ENCODE assay signal across 24 mouse cellular contexts in genomic region chr10:115205825-115206224, GRCm38 (mm10). TPM values are rescaled to one million over a fixed set of nuclear protein-coding genes. Genes with fewer than 3 reads are reported as not detected.
DNase-seq lines count a peak whose midpoint lies in the region; ATAC-seq lines count a peak whose summit lies in the region.
"Had no signal": no experiment of that assay in that cellular context is flagged by ENCODE, and none has a peak within 500 bp of the region (broad histone marks: within the 10 kb centered on the region; RNA-seq: fewer than 3 reads in every experiment).

No protein-coding gene starts in this region.

- H3K4me3 ChIP-seq in intestine, embryonic 14.5 days (ENCODE audit: low read depth, low read length): no peak overlapping the region
- H3K4me3 ChIP-seq in intestine, embryonic 16.5 days (ENCODE audit: low read length): no peak overlapping the region
- H3K4me3 ChIP-seq in forebrain, embryonic 14.5 days (ENCODE audit: low read depth, low read length): no peak overlapping the region
- H3K4me3 ChIP-seq in midbrain, embryonic 15.5 days: no peak overlapping the region
- H3K4me3 ChIP-seq: embryonic facial prominence, embryonic 12.5 days; forebrain, embryonic 13.5 days had no signal

- no peaks in the 10 kb centered on the region for H3K27me3 ChIP-seq in intestine, embryonic 14.5 days (replicated peaks; ENCODE audit: control insufficient read depth, insufficient read depth, low read length)
- no peaks in the 10 kb centered on the region for H3K27me3 ChIP-seq in intestine, embryonic 16.5 days (replicated peaks; ENCODE audit: control insufficient read depth, insufficient read depth, low read length)
- H3K27me3 ChIP-seq in forebrain, embryonic 14.5 days (replicated peaks; ENCODE audit: control insufficient read depth, insufficient read depth, low read length): no peaks in the 10 kb centered on the region
- no peaks in the 10 kb centered on the region for H3K27me3 ChIP-seq in midbrain, embryonic 15.5 days (replicated peaks)
- H3K27me3 ChIP-seq: CH12.LX; embryonic facial prominence, embryonic 12.5 days; forebrain, embryonic 13.5 days; Patski had no signal

- H3K4me1 ChIP-seq in intestine, embryonic 14.5 days (replicated peaks; ENCODE audit: control insufficient read depth, insufficient read depth, low read length): no peaks in the 10 kb centered on the region
- H3K4me1 ChIP-seq in intestine, embryonic 16.5 days (ENCODE audit: control insufficient read depth, insufficient read depth, low read length): peaks cover 7% of the 10 kb centered on the region; the same call in 1 of the 2 replicates
- no peaks in the 10 kb centered on the region for H3K4me1 ChIP-seq in forebrain, embryonic 14.5 days (ENCODE audit: control insufficient read depth, insufficient read depth, low read length)
- H3K4me1 ChIP-seq in midbrain, embryonic 15.5 days: no peaks in the 10 kb centered on the region
- H3K4me1 ChIP-seq: embryonic facial prominence, embryonic 12.5 days; forebrain, embryonic 13.5 days had no signal

- H3K27ac ChIP-seq in intestine, embryonic 14.5 days (ENCODE audit: low read depth): no peak overlapping the region
- H3K27ac ChIP-seq in intestine, embryonic 16.5 days (ENCODE audit: low read length): no peak overlapping the region
- H3K27ac ChIP-seq in forebrain, embryonic 14.5 days (ENCODE audit: low read depth, low read length): no peak overlapping the region
- no peak overlapping the region for H3K27ac ChIP-seq in midbrain, embryonic 15.5 days
- H3K27ac ChIP-seq: embryonic facial prominence, embryonic 12.5 days; forebrain, embryonic 13.5 days had no signal

- 78% methylated on average over 3 of the region's 3 CpGs for WGBS in intestine, embryonic 14.5 days
- WGBS in intestine, embryonic 16.5 days: 65% methylated on average over 3 of the region's 3 CpGs
- WGBS in large intestine, adult 2 months: 29% methylated on average over 3 of the region's 3 CpGs
- 90% methylated on average over 3 of the region's 3 CpGs for WGBS in forebrain, embryonic 14.5 days
- 93% methylated on average over 3 of the region's 3 CpGs for WGBS in midbrain, embryonic 15.5 days

- H3K36me3 ChIP-seq in intestine, embryonic 14.5 days (ENCODE audit: control insufficient read depth, insufficient read depth, low read length): peaks cover 63% of the 10 kb centered on the region
- H3K36me3 ChIP-seq in intestine, embryonic 16.5 days (ENCODE audit: control insufficient read depth, insufficient read depth, low read length): peaks cover 7% of the 10 kb centered on the region; the same call in 1 of the 2 replicates
- H3K36me3 ChIP-seq in forebrain, embryonic 14.5 days (ENCODE audit: control insufficient read depth, insufficient read depth, low read length): peaks cover 26% of the 10 kb centered on the region
- H3K36me3 ChIP-seq in midbrain, embryonic 15.5 days (replicated peaks): peaks cover 12% of the 10 kb centered on the region; the same call in 1 of the 2 replicates

- H3K9me3 ChIP-seq in intestine, embryonic 14.5 days (ENCODE audit: control insufficient read depth, low read length): no peaks in the 10 kb centered on the region
- no peaks in the 10 kb centered on the region for H3K9me3 ChIP-seq in intestine, embryonic 16.5 days (ENCODE audit: control insufficient read depth, low read length)
- H3K9me3 ChIP-seq in forebrain, embryonic 14.5 days (replicated peaks; ENCODE audit: control insufficient read depth, low read length): no peaks in the 10 kb centered on the region
- no peaks in the 10 kb centered on the region for H3K9me3 ChIP-seq in midbrain, embryonic 15.5 days
- H3K9me3 ChIP-seq: embryonic facial prominence, embryonic 12.5 days; forebrain, embryonic 13.5 days; G1E had no signal

- no peak for DNase-seq in intestine, embryonic 14.5 days (ENCODE audit: low spot score)
- DNase-seq in large intestine, adult 2 months (ENCODE audit: low read depth, low spot score): peak; percentile 45
- no peak for DNase-seq in kidney, adult 8-10 months
- no peak for DNase-seq in forebrain, embryonic 14.5 days (ENCODE audit: low spot score)
- DNase-seq: adrenal gland, adult 8-10 months; adrenal gland, postnatal 14 days; adrenal gland, postnatal 36 days; B cell, adult 2 months; cerebellum, adult 11-12 months; cerebellum, adult 8-10 months; cerebellum, adult 9-11 months; cerebellum, postnatal 14 days; cerebellum, postnatal 36 days; embryo, embryonic 11 days had no signal

- H3K4me2 ChIP-seq in intestine, embryonic 14.5 days (ENCODE audit: low read length): no peak overlapping the region
- no peak overlapping the region for H3K4me2 ChIP-seq in intestine, embryonic 16.5 days (ENCODE audit: low read depth, low read length)
- no peak overlapping the region for H3K4me2 ChIP-seq in forebrain, embryonic 14.5 days (ENCODE audit: low read length)
- no peak overlapping the region for H3K4me2 ChIP-seq in midbrain, embryonic 15.5 days
- H3K4me2 ChIP-seq: embryonic facial prominence, embryonic 12.5 days; forebrain, embryonic 13.5 days had no signal

- 0 out of 2 replicates have a peak, but pooled peaks have one; percentile 41 for ATAC-seq in intestine, embryonic 14.5 days (replicated peaks; ENCODE audit: low FRiP score, low TSS enrichment, low read depth)
- peak; percentile 89 for ATAC-seq in intestine, embryonic 16.5 days
- ATAC-seq in forebrain, embryonic 14.5 days: no peak
- no peak for ATAC-seq in midbrain, embryonic 15.5 days (replicated peaks)
- ATAC-seq: activated CD4-positive, CD25-positive, alpha-beta regulatory T cell, adult 4 months; CD4-positive, CD25-positive, alpha-beta regulatory T cell, adult 4 months; forebrain, embryonic 13.5 days; forebrain, embryonic 16.5 days; Patski had no signal

- no peak overlapping the region for H3K9ac ChIP-seq in intestine, embryonic 14.5 days (ENCODE audit: low read length)
- no peak overlapping the region for H3K9ac ChIP-seq in intestine, embryonic 16.5 days (ENCODE audit: low read depth, low read length)
- H3K9ac ChIP-seq in forebrain, embryonic 14.5 days (ENCODE audit: low read length): no peak overlapping the region
- no peak overlapping the region for H3K9ac ChIP-seq in midbrain, embryonic 15.5 days
- H3K9ac ChIP-seq: embryonic facial prominence, embryonic 12.5 days; forebrain, embryonic 13.5 days had no signal

RNA-seq across cellular contexts. Expression of gene Tph2, which starts 21.0 kb away (rescaled TPM):
- not detected in 2 replicates for polyA plus RNA-seq in intestine, embryonic 14.5 days (2014; fragmentation: Nextera tagmentation; extraction: Ambion mirVana)
- polyA plus RNA-seq in intestine, embryonic 16.5 days (2015; fragmentation: Nextera tagmentation; extraction: Ambion mirVana): not detected in 2 replicates
- polyA plus RNA-seq in large intestine, adult 2 months (2012; rRNA removed): not detected in 2 replicates
- 0.07 and 0.19 TPM in 2 replicates for polyA plus RNA-seq in forebrain, embryonic 14.5 days (2014; fragmentation: Nextera tagmentation; extraction: Ambion mirVana)
- polyA plus RNA-seq in midbrain, embryonic 15.5 days (2015; fragmentation: Nextera tagmentation; extraction: Ambion mirVana): 4.6 and 7.3 TPM in 2 replicates
- polyA plus RNA-seq: activated CD4-positive, CD25-positive, alpha-beta regulatory T cell, adult 4 months; CD4-positive, CD25-positive, alpha-beta regulatory T cell, adult 4 months; G1E; Patski had no signal

RNA-seq across cellular contexts. Expression of gene Tbc1d15, which starts 45.4 kb away (rescaled TPM):
- 64.1 and 66.1 TPM in 2 replicates for polyA plus RNA-seq in intestine, embryonic 14.5 days (2014; fragmentation: Nextera tagmentation; extraction: Ambion mirVana)
- polyA plus RNA-seq in intestine, embryonic 16.5 days (2015; fragmentation: Nextera tagmentation; extraction: Ambion mirVana): 56.2 and 58.7 TPM in 2 replicates
- polyA plus RNA-seq in large intestine, adult 2 months (2012; rRNA removed): 15.4 and 16.1 TPM in 2 replicates
- polyA plus RNA-seq in forebrain, embryonic 14.5 days (2014; fragmentation: Nextera tagmentation; extraction: Ambion mirVana): 51.0 and 55.5 TPM in 2 replicates
- polyA plus RNA-seq in midbrain, embryonic 15.5 days (2015; fragmentation: Nextera tagmentation; extraction: Ambion mirVana): 33.4 and 34.7 TPM in 2 replicates

Comparison
In these comparisons a context has a peak if more than half of its experiments do, and no peak if none do; other contexts are left out.
1. ATAC-seq: peak in intestine, embryonic 14.5 days (single experiment) and intestine, embryonic 16.5 days (single experiment); none in forebrain, embryonic 14.5 days (single experiment) and midbrain, embryonic 15.5 days (single experiment).